Mouse (Mus musculus) hindbrain, embryonic 14.5 days (tissue): ENCODE measurements at regions not wholly inside any gene's neighbourhood (a gene's known extent, or its start where the extent isn't known, plus 50 kb on each side); places are given as distances from the start of the nearest gene placed in this dataset.

Experiments
- ATAC-seq: fragments of 200-750 bp; cut with Nextera tagmentation; 2 replicates; pipeline ENCODE4 v1.8.0; 2017; ENCODE audit warnings: moderate number of reproducible peaks, mild to moderate bottlenecking, moderate TSS enrichment, moderate library complexity; ENCODE audit not compliant: low FRiP score
- DNase-seq: peaks from one replicate; pipeline ENCODE4 v3.0.0-alpha.2; 2015; ENCODE audit warnings: low spot score
- H3K27ac ChIP-seq: fragments of 300-500 bp; sonication (generic); 2 replicates; pipeline ENCODE4 v1.5.1; 2014; ENCODE audit warnings: mild to moderate bottlenecking, moderate library complexity
- H3K27me3 ChIP-seq: fragments of 300-500 bp; sonication (generic); 2 replicates; pipeline ENCODE4 v1.6.1; 2014; ENCODE audit warnings: mild to moderate bottlenecking, low read length, mixed read lengths; ENCODE audit not compliant: control insufficient read depth, insufficient read depth
- H3K36me3 ChIP-seq: fragments of 300-500 bp; sonication (generic); replicated peaks from 2 replicates; pipeline ENCODE4 v1.6.1; 2014; ENCODE audit not compliant: control insufficient read depth, insufficient read depth
- H3K4me1 ChIP-seq: fragments of 300-500 bp; sonication (generic); replicated peaks from 2 replicates; pipeline ENCODE4 v1.6.1; 2014; ENCODE audit warnings: antibody characterized with exemption, low read length, mixed read lengths; ENCODE audit not compliant: control insufficient read depth, insufficient read depth
- H3K4me2 ChIP-seq: fragments of 300-500 bp; sonication (generic); replicated peaks from 2 replicates; pipeline ENCODE4 v1.6.1; 2014; ENCODE audit warnings: mild to moderate bottlenecking, moderate library complexity
- H3K4me3 ChIP-seq: fragments of 300-500 bp; sonication (generic); replicated peaks from 2 replicates; pipeline ENCODE4 v1.5.1; 2014; ENCODE audit warnings: mild to moderate bottlenecking, low read length
- H3K9ac ChIP-seq: fragments of 300-500 bp; sonication (generic); 2 replicates; pipeline ENCODE4 v1.6.1; 2014
- H3K9me3 ChIP-seq: fragments of 300-500 bp; sonication (generic); 2 replicates; pipeline ENCODE4 v1.6.1; 2016; ENCODE audit warnings: low read length; ENCODE audit not compliant: control insufficient read depth
- WGBS: fragments of 180-500 bp; shearing (Covaris S2); extraction: QIAGEN DNeasy Blood & Tissue Kit; methylation state at CpG from one replicate; pipeline ENCODE4 v1.1.7; 2014; 5-methylcytosine and 5-hydroxymethylcytosine counted together

DNA sequence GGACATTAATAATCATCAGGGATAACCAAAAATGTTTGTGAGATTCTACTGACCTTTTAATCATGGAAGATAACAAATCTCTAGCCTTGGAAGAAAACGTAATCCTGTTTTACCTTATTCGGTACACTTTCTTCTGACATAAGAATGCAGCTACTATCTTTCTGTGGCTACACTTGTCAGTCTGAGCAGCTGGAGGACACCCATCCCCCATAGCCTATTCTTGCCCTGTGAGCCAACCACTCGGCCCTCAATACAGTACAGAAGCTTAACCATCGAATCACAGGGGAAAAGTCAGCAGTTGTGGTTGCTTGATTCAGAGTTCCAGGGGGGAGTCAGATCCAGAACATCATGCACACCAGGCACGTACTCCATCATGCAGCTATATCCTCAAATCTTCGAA, 74.9 kb upstream of the Cited2 start:
- Histone ChIP-seq H3K9ac (no peak overlapping the region), H3K27ac (no peak overlapping the region), H3K9me3 (no peaks in the 10 kb centered on the region), H3K4me2 (no peak overlapping the region), H3K36me3 (no peaks in the 10 kb centered on the region), H3K4me3 (no peak overlapping the region), H3K27me3 (no peaks in the 10 kb centered on the region), H3K4me1 (no peaks in the 10 kb centered on the region)
- no peak for ATAC-seq
- no peak for DNase-seq
- WGBS, result 70% methylated on average over 6 of the region's 6 CpGs

DNA sequence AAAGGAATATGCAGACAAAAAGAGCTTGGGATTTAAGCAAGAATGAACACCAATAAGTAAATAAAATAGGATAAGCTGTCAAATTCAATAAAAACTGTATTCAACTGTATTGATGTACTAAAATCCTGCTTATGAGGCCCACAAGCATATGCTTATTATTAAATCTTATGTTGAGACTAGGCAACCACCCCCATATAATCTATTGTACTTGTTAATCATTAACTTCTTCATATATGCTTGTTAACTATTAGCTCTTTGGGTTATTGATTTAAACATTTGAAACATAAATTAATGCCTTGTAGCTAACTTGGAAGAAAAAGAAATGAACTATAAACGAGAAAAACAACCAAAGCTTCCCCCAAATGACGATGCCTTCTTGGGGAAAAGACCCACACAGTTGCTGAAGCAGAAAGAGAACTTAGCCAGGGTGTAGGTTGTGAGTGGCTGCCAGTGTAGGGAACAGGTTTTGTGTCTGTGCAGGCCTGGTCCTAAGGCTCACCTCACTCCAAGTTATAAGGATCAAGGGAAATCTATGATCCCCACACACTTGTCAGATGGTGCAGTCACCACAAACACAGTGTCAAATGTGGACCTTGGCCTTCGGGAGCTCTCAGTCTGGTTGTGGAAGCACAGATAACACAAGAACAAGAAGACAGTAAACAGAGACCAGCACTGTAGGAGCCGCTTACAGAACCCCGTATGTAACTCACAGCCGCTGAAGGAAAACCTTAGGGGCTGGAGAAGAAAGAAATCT, 71.8 kb upstream of the Cited2 start:
- no peaks in the 10 kb centered on the region for H3K36me3 ChIP-seq
- H3K4me1 ChIP-seq, result no peaks in the 10 kb centered on the region; the same call in 1 of the 2 replicates
- DNase-seq (no peak), ATAC-seq (no peak)
- H3K27ac ChIP-seq, result no peak overlapping the region
- WGBS, result 92% methylated on average over 6 of the region's 6 CpGs
- no peaks in the 10 kb centered on the region for H3K9me3 ChIP-seq
- H3K9ac ChIP-seq, result no peak overlapping the region
- H3K27me3 ChIP-seq, result no peaks in the 10 kb centered on the region
- no peak overlapping the region for H3K4me2 ChIP-seq
- H3K4me3 ChIP-seq, result no peak overlapping the region

DNA sequence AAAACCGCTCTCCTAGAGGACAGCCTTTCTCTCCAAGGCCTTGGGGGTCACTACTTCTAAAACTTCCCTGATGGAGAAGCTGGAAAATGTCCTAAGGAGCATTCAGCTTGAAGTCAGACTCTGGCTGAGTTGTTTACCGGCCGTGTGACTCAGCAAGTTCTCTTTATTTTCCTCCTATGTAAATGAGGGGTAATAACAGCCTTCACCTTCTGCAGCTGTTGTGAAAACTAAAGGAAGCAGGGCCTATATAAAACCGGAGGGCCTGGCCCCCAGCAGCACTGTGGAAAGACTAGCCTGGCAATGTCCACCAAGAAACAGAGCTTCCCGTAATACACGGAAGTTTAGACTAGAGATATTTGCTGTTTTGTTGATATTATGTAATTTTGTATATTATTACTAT, 69.7 kb upstream of the Cited2 start:
- WGBS, result 38% methylated on average over 6 of the region's 6 CpGs
- Histone ChIP-seq H3K4me2 (no peak overlapping the region), H3K4me3 (no peak overlapping the region), H3K27me3 (no peaks in the 10 kb centered on the region), H3K9me3 (no peaks in the 10 kb centered on the region), H3K36me3 (no peaks in the 10 kb centered on the region), H3K4me1 (peaks cover 4% of the 10 kb centered on the region; the same call in 1 of the 2 replicates), H3K9ac (no peak overlapping the region), H3K27ac (no peak overlapping the region)
- DNase-seq (no peak), ATAC-seq (no peak)

DNA sequence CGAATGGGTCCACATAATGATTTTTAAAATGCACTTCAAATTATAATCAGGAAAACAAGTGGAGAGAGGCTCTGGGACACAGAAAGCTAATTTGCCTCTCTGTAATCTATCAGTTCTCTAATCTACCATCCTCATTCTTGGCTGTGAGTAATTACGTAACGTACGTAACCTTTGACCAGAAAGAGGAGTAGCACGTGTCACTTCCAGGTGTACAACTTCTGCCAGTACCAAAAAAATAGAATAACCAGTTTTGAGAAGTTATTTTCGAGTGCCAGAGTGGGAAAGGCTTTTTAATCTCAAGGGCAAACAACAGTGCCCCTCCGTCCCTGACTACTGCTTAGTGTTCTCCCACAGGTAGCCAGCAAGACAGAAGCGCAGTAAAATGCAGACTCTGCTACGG, 69.2 kb upstream of the Cited2 start:
- WGBS, result 81% methylated on average over 9 of the region's 9 CpGs
- Histone ChIP-seq H3K9me3 (no peaks in the 10 kb centered on the region), H3K27ac (no peak overlapping the region), H3K4me3 (no peak overlapping the region), H3K4me2 (no peak overlapping the region), H3K4me1 (peaks cover 4% of the 10 kb centered on the region; the same call in 1 of the 2 replicates), H3K27me3 (no peaks in the 10 kb centered on the region), H3K9ac (no peak overlapping the region), H3K36me3 (no peaks in the 10 kb centered on the region)
- DNase-seq, result no peak
- ATAC-seq, result no peak

DNA sequence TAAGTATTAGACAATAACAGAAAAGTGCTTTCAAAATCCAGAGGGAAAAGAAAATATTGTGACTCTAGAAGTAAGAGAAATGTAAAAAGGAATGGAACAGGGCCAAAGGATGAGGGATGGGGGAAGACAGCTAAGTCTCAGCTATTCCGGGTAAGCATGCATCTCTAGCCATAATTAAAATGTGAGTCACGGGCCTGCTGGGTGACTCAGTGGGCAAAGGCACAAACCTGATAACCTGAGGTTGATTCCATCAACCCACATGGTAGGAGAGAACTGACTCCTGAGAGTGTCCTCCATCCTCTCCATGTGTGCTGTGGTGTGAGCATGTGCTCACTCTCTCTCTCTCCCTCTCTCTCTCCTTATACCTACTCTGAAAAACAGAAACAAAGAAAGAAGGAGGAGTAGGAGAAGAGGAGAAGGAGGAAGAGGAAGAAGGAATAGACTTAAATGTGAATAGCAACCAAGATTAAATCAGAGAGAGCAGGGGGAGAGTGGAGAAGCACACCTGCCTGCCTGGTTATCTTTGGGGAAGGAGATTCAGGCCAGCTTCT, 68.6 kb upstream of the Cited2 start:
- Histone ChIP-seq H3K36me3 (no peaks in the 10 kb centered on the region), H3K27me3 (no peaks in the 10 kb centered on the region), H3K27ac (no peak overlapping the region), H3K9me3 (no peaks in the 10 kb centered on the region), H3K4me3 (no peak overlapping the region), H3K4me2 (no peak overlapping the region), H3K9ac (no peak overlapping the region), H3K4me1 (peaks cover 4% of the 10 kb centered on the region; the same call in 1 of the 2 replicates)
- no peak for DNase-seq
- 66% methylated on average over 2 of the region's 2 CpGs for WGBS
- no peak for ATAC-seq

DNA sequence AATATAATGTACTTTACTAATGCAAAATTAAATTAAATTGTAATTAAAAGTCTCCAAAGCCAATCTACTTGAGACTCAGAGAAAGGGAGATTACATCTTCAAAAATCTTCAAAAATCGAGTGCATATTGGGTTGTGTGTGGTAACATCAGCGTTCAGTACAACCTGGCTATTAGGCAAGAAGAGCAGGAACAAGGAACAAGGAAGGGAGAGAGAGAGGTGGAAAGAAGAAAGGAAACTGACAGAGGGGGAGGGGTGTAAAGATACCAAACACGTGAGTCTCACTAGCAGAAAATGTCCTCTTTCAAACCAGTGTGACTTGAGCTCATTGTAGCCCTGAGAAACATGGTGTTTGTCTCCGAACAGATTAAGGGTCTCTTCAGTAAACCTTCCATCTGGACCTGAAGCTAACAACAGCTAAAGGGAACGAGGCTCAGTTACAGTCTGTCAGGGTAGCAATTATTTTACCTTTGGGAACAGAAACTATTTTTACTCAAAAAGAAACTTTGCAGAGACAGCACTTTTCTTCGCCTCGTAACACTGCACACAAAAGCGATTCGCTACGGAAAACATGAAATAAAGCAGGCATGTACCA, 67.5 kb upstream of the Cited2 start:
- H3K4me1 ChIP-seq, result peaks cover 4% of the 10 kb centered on the region; the same call in 1 of the 2 replicates
- no peak for DNase-seq

DNA sequence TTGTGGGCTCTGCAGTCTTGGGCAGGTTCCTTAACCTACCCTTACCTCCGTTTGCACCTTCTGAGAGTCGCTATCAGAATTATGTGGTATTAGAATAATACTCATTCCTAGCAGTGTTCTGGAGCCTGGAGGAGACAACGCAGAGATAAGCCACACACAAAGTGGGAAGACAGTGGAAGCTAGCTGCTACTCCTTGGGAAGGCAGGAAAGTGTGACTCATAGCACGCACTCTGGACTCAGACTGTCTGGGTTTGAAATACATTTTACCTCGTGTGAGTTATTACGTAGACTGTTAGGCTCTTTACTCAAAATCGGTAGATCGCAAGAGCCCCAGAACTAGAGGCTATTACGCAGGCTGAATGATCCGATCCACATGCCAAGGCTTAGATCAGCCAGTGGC, 66.7 kb upstream of the Cited2 start:
- Histone ChIP-seq H3K4me3 (no peak overlapping the region), H3K4me2 (no peak overlapping the region), H3K9ac (no peak overlapping the region), H3K27ac (no peak overlapping the region), H3K9me3 (no peaks in the 10 kb centered on the region), H3K27me3 (no peaks in the 10 kb centered on the region), H3K36me3 (no peaks in the 10 kb centered on the region), H3K4me1 (peaks cover 4% of the 10 kb centered on the region; the same call in 1 of the 2 replicates)
- no peak for DNase-seq
- WGBS, result 89% methylated on average over 10 of the region's 10 CpGs
- ATAC-seq, result no peak

More for the DNA sequence above, 67.5 kb upstream of the Cited2 start:
- Histone ChIP-seq H3K27me3 (no peaks in the 10 kb centered on the region), H3K9ac (no peak overlapping the region), H3K4me3 (no peak overlapping the region), H3K9me3 (no peaks in the 10 kb centered on the region), H3K27ac (no peak overlapping the region), H3K4me2 (no peak overlapping the region), H3K36me3 (no peaks in the 10 kb centered on the region)
- 70% methylated on average over 10 of the region's 10 CpGs for WGBS
- no peak for ATAC-seq

DNA sequence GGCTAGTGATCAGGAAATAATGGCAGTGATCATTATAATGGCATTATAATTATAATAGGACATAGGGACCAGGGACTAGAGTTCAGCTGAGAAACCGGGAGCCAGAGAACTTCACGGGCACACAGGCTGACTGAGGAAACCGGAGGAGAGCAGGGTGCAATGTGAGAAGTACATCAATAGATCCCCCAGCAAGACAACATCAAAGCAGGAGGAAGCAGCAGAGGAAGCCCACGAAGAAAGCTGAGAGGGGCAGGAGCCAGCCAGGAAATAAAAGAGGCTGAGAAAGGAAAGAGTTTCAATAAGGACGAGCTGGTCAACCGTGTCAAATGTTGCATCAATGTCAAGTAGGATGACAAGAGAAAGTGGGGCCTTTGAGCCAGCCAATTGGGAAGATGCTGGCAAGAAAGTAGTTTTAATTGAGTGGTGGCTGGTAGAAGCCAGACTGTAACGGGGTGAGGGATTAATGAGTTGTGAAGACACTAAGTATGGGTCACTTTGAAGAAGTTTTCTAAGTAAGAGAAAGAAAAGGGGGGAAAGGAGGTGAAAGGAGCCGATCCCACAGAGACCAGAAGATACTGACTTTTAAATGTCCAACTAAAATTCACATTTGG, 66.0 kb upstream of the Cited2 start:
- Histone ChIP-seq H3K4me3 (no peak overlapping the region), H3K4me1 (peaks cover 4% of the 10 kb centered on the region; the same call in 1 of the 2 replicates), H3K4me2 (no peak overlapping the region), H3K9ac (no peak overlapping the region), H3K36me3 (no peaks in the 10 kb centered on the region), H3K9me3 (no peaks in the 10 kb centered on the region), H3K27ac (no peak overlapping the region), H3K27me3 (no peaks in the 10 kb centered on the region)
- DNase-seq (no peak), ATAC-seq (no peak)
- WGBS, result 14% methylated on average over 8 of the region's 8 CpGs

DNA sequence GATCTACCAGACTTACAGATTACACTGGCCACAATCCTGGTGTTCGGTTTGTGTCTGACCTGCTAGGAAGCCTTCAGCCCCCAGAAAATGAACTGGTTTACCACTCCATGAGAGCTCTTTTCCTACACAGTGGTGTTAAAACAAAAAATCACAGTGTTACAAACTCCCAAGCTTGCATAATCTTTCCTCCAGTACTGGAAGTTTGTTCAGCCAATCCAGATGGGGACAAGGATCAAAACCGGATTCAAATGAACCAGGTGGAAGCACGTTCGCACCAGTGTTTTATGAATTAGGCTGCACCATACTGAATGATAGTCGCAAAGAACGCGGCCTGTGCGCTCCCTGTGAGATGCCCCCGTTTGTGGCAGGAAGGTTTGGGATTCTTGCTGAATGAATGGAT, 63.4 kb upstream of the Cited2 start:
- H3K9me3 ChIP-seq, result no peaks in the 10 kb centered on the region
- no peak overlapping the region for H3K27ac ChIP-seq
- no peaks in the 10 kb centered on the region for H3K27me3 ChIP-seq
- DNase-seq (no peak), ATAC-seq (no peak)
- H3K4me1 ChIP-seq, result 0 out of 2 replicates have a peak, but pooled peaks cover 4% of the 10 kb centered on the region
- H3K4me2 ChIP-seq, result no peak overlapping the region
- H3K9ac ChIP-seq, result no peak overlapping the region
- H3K4me3 ChIP-seq, result no peak overlapping the region
- 90% methylated on average over 9 of the region's 9 CpGs for WGBS
- H3K36me3 ChIP-seq, result no peaks in the 10 kb centered on the region
